Mouse (Mus musculus): ENCODE results near the gene Flt3l.

DNA sequence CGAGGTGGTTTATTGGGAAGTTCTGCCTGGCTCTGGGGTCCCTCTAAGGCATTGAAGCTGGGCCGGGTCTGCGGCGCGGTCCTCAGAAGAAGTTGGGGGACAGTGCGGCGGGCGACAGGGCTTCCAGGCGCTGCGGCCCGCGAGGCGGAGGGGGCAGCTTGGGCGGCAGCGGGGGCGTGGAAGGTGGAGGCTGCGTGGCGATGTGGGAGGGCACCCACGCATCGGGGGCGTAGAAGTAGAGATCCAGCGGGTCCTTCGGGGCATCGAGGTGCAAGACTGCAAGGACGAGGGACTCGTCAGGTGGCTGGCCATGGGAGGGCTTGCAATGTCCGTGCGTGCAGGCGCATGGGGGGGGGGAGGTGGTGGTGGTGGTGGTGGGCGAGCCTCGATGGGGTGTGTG, 40.1 kb upstream of the Flt3l start:
- no peak for TF ChIP-seq POLR2A (IDR thresholded peaks at IDR 0.05; ENCODE audit: low read depth, low read length)
- no peak for TF ChIP-seq CTCF (IDR thresholded peaks at IDR 0.05; ENCODE audit: extremely low read depth, insufficient read length, insufficient replicate concordance, low read depth, low read length)
